Mouse (Mus musculus): Measurements from ENCODE around the gene Speg.

Speg gene

DNA sequence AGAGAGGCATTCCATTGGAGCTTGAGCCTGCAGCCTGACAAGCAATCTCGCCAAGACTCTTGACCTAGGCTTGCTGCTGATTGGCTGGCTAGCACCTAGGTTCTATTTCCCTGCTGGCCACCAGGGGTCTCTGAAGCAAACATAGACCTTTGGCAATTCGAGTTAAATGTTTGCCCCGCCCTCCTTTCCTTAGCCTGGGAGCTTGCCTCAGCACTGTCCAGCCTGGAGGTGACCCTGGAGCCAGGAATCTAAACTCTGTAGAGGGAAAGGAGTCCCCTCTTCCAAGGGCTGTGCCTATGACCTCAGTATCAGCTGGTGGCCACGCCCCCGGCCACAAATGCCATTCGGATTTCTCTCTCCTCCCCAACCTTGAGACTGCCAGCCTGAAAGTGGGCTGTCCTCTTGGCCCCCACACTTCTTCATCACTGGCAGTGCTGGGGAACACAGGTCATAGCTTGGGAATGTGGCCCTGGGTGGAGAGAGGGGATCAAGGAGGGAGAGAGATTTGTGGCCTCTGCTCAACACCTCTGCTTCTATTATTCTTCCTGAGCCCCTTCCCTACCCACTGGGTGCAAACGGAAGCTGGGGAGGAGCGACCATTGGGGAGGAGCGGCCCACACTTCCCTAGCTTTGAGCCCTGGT is 23.8 kb downstream of the Speg start:
- peak; percentile 86 for DNase-seq (ENCODE audit: low spot score)

DNA sequence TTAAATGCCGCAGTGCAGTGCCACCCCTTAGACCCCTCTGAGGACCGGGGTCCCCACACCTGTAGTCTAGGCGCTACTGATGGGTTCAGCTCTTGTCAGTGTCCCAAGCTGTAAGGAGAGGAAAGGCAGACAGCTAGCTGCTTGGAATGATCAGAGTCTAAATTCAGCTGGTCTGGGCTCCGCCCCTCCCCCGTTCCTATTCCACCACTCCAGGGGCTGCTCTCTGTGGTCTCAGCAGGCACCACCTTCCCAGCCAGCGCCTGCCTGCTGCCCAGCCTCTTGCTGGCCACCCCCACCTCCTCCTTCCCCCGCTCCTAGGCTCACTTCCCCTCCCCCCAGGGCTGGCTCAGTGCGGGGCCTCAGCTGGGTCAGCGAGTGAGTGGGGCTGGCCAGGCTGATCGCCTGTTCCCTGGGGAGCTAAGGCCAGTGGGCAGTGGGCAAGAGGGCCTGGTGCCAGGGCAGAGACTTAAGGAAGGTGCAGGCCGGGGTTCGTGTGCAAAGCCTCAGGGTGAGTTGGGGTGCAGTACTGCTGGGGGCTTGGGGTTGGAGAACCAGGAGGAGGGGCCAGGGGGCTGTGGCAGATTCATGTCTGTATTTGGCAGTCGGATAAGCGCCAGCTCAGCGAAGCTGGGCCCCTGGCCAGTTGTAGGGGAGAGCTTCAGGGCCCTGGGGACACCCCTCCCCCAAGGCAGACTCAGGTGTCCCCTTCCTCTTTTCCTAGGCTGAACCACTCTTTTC is 24.8 kb downstream of the Speg start:
- peak; percentile 91 for DNase-seq (ENCODE audit: low spot score)

GRCm38 (mm10) chr1:75400493-75401115 is 25.5 kb downstream of the Speg start:
- DNase-seq (ENCODE audit: low spot score): peak; percentile 45

GRCm38 (mm10) chr1:75405547-75405946 is 30.4 kb downstream of the Speg start:
- DNase-seq (ENCODE audit: low spot score): no peak

DNA sequence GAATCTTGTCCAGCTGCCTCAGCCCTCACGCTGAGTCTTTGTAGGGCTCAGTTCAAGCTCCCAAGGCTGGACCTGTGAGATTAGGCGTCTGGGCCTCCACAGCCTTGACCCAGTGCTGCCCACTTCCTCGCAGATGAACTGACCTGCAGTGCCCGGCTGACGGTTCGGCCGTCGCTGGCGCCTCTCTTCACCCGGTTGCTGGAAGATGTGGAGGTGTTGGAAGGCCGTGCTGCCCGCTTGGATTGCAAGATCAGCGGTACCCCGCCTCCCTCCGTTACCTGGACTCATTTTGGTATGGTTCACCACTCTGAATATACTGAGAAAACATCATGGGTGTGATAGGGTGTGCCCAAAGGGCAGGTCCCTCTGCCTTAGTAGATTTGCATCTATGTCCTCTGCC is 31.1 kb downstream of the Speg start:
- no peak for DNase-seq (ENCODE audit: low spot score)

GRCm38 (mm10) chr1:75407056-75407455 is 32.0 kb downstream of the Speg start:
- DNase-seq (ENCODE audit: low spot score): no peak

GRCm38 (mm10) chr1:75408210-75408609 is 33.1 kb downstream of the Speg start:
- DNase-seq (ENCODE audit: low spot score): no peak

DNA sequence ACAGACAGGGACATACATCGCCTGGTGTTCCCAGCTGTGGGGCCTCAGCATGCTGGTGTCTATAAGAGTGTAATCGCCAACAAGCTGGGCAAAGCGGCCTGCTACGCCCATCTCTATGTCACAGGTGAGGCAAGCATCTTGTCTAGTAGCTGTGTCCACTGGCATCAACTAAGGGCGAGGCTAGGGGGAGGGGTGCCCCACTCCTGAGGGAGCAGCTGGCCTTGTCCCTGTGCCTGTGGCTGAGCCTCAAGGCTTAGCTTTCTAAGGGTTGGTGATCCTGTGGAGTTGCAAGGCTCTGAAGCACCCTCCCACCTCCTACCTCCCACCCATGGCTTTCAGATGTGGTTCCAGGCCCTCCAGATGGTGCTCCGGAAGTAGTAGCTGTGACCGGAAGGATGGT is 34.9 kb downstream of the Speg start:
- DNase-seq (ENCODE audit: low spot score): no peak

DNA sequence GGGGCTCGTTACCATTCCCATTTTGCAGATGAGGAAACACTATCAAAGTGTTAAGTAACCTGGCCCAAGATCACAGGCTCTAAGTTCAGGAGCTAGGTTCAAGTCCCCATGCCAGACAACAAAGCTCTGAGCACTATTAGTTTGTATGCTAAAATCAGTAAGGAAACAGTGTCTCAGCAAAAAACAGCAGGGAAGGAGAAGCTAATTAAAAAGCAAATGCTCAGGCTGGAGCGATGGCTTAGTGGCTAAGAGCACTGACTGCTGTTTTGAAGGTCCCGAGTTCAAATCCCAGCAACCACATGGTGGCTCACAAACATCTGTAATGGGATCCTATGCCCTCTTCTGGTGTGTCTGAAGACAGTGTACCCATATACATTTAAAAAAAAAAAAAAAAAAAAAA is 37.1 kb downstream of the Speg start:
- no peak for DNase-seq (ENCODE audit: low spot score)

DNA sequence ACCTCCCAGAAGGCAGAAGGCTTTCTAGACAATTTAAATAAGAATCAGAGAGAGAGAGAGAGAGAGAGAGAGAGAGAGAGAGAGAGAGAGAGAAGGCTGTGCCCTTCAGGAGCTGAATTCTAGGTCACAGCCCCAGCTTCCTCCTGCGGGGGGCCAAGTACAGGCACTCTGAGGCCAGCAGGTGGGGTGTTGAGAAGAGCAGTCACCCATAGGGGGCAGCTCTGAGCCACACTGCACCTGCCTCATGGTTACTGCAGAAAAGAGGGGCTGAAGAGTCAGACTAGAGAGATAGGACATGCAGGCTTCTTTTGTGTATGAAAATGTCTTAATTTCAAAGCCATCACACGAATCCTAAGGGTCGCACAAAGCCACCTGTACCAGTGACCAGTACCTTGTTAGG is 38.7 kb downstream of the Speg start:
- DNase-seq (ENCODE audit: low spot score): peak; percentile 57

DNA sequence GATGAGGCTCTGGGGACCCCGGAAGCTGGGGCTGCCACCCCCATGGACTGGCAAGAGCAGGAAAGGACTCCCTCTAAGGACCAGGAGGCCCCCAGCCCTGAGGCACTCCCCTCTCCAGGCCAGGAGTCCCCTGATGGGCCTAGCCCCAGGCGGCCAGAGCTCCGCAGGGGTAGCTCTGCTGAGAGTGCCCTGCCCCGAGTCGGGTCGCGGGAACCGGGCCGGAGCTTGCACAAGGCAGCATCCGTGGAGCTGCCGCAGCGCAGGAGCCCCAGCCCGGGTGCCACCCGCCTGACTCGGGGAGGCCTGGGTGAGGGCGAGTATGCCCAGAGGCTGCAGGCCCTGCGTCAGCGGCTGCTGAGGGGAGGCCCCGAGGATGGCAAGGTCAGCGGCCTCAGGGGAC is 46.7 kb downstream of the Speg start:
- no peak for DNase-seq (ENCODE audit: low spot score)

DNA sequence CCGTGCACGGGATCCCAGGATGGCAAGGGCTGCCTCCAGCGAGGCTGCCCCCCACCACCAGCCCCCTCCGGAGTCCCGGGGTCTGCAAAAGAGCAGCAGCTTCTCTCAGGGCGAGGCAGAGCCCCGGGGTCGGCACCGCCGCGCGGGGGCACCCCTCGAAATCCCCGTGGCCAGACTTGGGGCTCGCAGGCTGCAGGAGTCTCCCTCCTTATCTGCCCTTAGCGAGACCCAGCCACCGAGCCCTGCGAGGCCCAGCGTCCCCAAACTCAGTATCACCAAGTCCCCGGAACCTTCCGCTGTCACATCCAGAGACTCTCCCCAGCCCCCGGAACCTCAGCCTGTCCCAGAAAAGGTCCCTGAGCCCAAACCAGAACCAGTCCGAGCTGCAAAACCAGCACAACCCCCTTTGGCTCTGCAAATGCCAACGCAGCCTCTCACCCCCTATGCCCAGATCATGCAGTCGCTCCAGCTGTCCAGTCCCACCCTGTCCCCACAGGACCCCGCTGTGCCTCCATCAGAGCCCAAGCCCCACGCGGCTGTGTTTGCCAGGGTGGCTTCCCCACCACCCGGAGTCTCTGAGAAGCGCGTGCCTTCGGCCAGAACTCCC is 47.2 kb downstream of the Speg start:
- DNase-seq (ENCODE audit: low spot score): no peak

DNA sequence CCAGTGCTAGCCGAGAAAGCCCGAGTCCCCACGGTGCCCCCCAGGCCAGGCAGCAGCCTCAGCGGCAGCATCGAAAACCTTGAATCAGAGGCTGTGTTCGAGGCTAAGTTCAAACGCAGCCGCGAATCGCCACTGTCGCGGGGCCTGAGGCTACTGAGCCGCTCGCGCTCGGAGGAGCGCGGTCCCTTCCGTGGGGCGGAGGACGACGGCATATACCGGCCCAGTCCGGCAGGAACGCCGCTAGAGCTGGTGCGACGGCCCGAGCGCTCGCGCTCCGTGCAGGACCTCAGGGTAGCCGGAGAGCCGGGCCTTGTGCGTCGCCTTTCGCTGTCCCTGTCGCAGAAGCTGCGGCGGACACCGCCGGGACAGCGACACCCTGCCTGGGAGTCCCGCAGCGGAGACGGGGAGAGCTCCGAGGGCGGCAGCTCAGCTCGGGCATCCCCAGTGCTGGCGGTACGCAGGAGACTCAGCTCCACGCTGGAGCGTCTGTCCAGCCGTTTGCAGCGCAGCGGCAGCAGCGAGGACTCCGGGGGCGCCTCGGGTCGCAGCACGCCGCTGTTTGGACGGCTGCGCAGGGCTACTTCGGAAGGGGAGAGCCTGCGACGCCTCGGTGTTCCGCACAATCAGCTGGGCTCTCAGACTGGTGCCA is 47.9 kb downstream of the Speg start:
- DNase-seq (ENCODE audit: low spot score): no peak

- no peak for DNase-seq (ENCODE audit: low spot score)
These were observed 48.8 kb downstream of the Speg start for GRCm38 (mm10) chr1:75423780-75424390.

- peak; percentile 71 for DNase-seq (ENCODE audit: low spot score)
These were observed 50.8 kb downstream of the Speg start for GRCm38 (mm10) chr1:75425796-75426471.

DNA sequence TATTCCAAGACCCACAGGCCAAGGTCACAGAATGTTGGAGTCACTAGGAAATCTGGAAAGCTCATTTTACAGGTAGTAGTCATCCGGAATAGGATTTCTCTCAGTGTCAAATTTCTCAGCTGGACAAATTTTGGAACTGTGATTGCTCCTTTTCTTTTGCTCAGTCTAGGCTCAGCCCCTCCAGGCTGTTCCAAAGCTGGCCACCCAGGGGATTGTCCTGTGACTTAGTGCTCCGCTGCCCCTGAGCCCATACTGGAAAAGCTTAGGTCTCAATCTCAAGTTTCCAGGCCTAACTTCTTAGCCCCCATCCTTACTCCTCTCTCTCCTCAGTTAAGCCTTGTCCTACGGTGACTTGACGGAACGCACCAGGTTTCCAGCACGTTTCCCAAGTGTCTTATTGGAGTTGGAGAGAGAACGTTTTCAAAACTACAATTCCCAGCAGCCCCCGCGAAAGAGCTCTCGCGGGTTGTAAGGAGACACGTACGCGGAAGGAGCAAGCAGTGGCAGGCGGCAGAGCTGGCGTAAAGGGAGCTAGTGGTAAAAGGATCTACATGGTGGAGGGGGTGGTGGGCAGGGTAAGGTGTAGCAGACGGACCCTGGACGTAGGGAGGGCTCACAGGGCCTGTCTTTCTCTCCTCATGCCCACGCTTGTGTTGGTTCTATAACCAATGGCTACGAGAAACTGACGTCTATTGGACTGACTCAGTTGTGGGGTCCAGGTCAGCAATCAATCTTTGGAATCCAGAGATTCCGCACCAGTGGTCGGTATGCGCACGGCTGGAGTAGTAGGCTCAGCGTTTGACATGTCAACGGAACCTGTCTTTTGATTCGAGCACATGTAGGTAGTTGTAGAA is 60.6 kb downstream of the Speg start, which contains the start of gene Gmppa:
Gene Gmppa (plus strand): TSS at position 456 of the 854 bp plus-strand sequence.
- DNase-seq (ENCODE audit: low spot score): peak; percentile 89

DNA sequence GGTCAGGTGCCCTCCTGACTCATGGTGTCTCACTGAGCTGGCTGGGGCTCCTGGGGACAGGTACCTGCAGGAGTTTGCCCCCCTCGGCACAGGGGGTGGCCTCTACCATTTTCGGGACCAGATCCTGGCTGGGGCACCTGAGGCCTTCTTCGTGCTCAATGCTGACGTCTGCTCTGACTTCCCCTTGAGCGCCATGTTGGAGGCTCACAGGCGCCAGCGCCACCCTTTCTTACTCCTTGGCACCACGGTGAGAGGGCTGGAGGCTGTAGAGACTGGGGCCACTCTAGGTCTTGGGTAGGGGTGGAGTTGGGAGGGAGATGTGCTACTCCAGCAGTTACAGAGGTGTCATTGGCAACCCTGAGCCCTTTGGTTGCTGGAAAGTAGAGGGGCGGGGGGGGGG is 63.7 kb downstream of the Speg start:
- DNase-seq (ENCODE audit: low spot score): no peak

DNA sequence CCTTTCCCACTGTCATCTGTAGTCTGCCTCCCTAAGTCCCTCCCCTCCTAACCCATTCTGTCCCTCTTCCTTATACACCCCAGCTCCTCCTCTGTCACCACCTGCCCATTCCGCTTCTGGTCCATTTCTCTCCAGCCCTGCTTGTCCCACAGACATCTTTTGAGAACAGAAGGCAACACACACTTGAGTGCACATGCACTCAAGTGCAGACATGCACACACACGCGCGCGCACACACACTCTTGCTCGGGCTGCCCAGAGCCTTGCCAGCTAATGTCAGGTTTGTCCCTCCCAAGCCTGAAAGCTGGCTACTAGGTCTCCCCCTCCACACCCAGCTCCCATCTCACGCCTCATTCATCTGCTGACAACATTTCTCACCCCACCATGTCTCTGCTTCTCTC is 65.6 kb downstream of the Speg start:
- no peak for DNase-seq (ENCODE audit: low spot score)

DNA sequence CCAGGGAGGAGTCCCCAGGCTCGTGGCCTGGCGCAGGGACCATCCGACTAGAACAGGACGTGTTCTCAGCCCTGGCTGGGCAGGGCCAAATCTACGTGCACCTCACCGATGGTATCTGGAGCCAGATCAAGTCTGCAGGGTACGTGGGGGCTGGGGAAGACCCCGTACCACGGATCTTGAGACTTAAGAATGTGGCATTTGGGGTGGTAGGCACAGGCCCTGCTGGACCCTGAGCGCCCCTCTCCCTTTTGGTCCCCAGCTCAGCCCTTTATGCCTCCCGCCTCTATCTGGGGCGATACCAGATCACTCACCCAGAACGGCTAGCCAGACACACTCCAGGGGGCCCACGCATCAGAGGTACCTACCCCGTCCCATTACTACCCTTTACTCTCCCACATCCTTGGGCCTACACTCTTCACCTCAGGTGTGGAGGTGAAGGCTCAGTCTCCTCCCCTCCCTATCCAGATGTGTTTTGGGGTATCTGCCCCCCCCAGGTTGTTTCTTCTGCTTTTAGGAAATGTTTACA is 66.4 kb downstream of the Speg start:
- DNase-seq (ENCODE audit: low spot score): no peak

GRCm38 (mm10) chr1:75442171-75442570 is 67.1 kb downstream of the Speg start:
- no peak for DNase-seq (ENCODE audit: low spot score)
